Mouse (Mus musculus): Measurements from ENCODE around the gene Ccdc12.

The Ccdc12 gene

DNA sequence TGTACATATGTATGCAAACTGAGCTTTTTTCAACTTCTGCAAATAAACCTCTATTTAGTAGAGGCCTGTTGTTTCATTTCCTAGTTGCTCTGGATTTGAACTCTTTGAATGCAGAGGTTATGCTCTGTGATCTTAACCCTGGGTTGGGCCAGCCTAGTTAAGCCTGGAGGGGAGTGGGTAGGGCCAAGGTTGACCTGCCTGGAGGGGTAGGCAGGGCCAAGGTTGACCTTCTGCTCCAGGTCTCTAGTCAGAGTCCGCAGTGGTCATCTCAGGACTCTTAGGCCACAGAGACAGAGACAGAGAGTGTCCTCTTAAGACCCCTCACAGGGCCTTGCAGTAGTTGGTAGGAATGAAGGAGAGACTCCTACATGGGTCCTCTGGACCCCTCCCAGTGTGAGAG is 55.2 kb downstream of the Ccdc12 start:
- no peak for DNase-seq

- no peak for DNase-seq
These were observed 55.7 kb downstream of the Ccdc12 start for GRCm38 (mm10) chr9:110711996-110712395.

DNA sequence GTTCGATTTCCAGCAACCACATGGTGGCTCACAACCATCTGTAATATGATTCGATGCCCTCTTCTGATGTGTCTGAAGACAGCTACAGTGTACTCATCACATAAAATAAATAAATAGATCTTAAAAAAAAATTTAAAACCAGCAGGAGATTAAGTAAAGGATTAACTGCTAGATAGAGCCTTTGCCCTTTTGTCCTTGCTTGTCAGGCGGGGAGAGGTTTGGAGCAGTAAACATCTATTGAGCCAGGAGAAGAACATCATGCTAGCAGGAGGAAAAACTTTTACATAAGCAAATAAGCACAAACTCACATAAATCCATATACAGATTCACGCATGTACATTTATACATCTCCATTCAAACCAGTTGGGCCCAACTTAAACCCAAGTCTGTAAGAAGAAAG is 56.2 kb downstream of the Ccdc12 start:
- DNase-seq = no peak

DNA sequence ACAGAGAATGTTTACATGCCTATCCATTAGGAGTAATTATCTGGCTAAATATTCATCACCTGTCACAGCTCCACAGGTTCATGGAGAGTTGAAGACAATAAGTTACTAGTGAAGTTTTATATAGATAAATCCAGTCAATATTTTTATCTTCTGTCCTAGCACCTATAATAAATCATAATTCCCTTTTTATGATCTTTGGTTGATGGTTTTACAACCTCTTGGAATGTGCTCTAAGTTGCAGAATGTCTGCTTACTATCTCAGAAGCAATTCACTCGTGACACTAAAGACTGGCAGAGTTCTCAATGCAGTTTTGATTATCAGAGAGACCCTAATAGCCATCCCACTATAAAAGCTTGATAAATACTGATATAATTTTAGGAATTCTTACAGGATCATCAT is 57.1 kb downstream of the Ccdc12 start:
- DNase-seq = no peak

DNA sequence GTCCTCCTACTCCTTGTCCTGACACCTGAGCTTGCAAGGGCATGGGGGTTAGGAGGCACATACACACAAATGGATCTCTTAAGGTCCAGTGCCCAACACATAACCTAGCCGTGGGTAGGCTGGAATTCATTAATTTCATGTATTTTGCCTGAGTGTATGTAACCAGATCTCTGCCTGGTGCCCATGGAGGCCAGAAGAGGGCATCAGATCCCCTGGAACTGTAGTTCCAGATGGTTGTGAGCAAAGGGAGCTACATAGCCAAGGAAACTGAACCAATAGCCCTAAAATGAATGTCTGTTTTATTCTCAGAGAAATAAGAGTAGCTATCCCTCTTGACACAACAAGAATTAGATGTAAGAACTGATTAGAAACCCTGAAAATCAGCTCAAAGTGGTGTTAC is 59.1 kb downstream of the Ccdc12 start:
- no peak for DNase-seq

- peak; percentile 82 for DNase-seq
These were observed 60.5 kb downstream of the Ccdc12 start for GRCm38 (mm10) chr9:110716775-110717174.

GRCm38 (mm10) chr9:110718071-110718470 is 61.8 kb downstream of the Ccdc12 start:
- no peak for DNase-seq

DNA sequence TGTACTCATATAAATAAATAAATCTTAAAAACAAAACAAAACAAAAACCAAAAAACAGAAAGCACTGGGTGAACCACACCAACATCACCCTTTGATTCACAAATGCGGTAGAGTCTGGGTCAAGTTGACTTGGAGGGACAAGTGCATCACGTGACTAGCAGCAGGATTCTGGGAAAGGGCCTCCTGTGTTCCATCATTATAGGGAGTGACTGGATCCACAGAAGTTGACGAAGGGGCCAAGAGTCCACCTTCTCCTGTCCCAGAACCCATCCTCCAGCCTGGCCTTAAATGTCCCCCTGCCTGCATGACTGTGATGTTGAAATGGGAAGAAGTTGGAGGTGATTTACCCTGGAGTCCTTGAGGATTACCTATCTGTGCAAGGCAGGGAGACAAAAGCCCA is 62.5 kb downstream of the Ccdc12 start:
- no peak for DNase-seq

DNA sequence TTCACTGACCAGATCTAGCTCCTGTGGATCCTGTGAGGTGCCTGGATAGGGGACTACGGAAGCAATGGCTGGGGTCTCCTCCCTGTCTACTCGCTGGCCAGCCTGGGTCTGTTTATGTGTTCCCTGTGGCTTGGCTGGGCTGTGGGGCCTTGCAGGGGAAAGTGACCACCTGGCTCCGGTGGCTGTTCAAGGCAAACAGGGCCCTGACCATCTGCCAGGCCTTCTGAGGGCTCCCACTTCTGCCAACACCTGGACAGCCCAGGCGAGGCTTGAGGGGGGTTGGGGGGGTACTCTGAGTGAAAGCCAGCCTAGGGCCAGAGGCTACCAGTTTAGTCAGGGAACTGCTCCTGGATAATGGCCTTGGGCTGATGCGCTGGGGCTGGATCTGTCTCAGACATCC is 63.7 kb downstream of the Ccdc12 start:
- peak; percentile 37 for DNase-seq

DNA sequence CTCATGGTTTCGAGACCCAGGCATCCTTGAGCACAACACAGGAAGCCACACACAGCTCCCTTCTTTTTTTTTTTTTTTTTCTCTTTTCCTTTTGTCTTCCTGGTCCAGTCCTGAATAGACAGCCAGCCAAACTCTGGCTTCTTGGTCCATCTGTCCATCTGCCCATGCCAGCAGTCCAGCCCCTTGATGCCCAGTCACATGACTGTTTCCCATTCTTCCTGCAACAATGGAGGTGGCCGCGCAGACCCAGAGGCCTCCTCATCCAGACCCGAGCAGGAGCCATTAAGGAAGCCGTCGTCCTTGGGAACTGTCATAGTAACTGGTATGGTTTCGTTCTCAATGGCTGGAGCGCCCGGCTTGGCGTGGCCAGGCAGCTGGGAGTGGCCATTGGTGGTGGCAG is 65.8 kb downstream of the Ccdc12 start:
- no peak for DNase-seq

GRCm38 (mm10) chr9:110725721-110726135 is 69.4 kb downstream of the Ccdc12 start:
- peak; percentile 69 for DNase-seq

GRCm38 (mm10) chr9:110726867-110727266 is 70.6 kb downstream of the Ccdc12 start:
- no peak for DNase-seq

DNA sequence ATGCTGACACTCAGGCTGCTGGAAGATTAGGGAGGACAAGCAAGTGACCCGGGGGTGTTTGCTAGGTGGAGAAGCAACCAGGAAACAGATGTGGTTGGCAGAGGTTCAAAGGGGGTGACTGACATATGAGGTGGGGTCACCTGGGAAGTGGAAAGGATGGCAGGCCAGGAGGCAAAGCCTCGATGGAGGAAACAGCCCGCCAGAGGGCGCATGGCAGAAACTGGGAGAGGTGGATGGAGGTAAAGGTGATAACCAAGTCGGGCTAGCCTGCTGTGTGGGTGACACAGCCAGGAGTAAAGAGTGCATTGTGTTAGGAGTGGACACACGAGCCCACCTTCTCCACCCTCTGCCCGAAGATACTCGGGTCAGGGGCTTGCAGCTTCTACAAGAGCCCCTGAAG is 73.5 kb downstream of the Ccdc12 start:
- peak; percentile 79 for DNase-seq

DNA sequence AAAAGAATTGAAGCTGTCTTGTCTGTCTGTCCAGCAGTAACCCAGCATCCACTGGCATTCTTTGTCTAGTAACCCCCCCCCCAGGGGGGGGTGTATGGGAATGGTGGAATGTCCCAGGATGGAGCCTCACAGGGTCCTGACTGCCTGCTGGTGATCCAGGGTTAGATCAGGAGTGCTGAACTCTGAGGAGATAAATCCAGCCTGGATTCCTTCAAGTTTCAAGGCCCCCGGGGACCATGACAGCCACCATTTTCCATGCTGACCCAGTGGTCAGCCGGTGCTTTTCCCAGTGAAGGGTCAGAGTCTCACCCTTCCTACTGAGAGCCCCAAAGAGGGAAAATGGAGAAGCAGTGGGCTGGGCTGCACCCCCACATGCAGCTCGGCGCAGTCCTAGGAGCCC is 75.6 kb downstream of the Ccdc12 start:
- peak; percentile 33 for DNase-seq

GRCm38 (mm10) chr9:110732623-110733022 is 76.3 kb downstream of the Ccdc12 start:
- DNase-seq = peak; percentile 92

DNA sequence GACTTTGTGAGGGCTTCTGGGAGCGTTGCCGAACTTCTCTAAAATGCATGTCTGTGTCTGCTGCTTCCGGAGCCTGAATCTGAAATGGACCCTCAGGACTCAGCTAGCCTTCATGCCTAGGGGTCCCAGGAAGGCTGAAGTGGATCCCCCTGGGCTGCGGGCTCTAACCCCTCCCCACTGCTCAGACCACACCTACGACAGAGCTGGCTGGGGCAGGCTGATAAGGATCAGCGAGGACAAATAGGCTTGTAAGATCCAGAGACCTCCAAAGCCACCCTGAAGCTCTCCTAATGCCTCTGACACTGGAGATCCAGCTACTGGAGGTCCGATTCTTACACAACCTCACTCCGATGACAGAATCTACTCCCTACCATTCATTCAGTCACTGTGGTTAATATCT is 76.8 kb downstream of the Ccdc12 start:
- DNase-seq = no peak

- DNase-seq = no peak
These were observed 77.9 kb downstream of the Ccdc12 start for GRCm38 (mm10) chr9:110734154-110734553.

DNA sequence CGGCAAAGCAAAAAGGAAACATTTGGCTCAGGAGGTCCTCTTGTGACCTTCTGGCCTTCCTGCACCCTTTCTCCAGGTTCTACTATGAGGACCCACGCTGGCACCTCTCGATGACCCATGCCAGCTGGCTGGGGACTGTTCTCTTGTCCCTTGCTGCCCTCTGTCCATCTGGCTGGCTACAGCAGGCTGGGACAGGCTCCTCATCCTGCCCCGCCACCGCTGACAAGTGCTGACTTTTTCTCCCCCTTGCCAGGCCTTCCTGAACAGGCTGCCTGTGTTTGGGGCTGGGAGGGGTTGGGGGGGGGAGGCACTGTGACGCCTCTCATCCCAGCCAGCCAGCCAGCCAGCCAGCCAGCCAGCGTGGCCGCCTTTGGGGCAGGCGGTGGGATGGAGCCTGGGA is 80.1 kb downstream of the Ccdc12 start:
- peak; percentile 59 for DNase-seq

GRCm38 (mm10) chr9:110738054-110738453 is 81.8 kb downstream of the Ccdc12 start:
- DNase-seq = peak; percentile 40

DNA sequence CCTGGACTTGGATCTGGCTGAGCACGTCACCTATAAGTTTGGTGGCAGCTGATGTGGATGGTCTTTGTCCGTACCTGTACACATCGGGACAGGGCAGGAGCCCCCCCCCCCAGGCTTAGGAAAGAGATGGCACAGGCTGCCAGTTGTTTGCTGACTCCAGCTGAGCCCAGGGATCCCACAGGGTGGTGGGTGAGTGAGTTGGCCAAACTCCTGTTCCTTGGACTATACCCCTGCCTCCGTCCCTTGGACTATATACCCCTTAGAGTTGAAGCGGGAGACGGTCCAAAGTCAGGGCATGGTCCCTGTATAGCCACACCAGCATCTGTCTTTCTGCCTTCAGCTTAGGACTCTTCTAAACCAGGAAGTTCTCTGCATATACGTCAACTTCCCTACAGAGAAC is 83.7 kb downstream of the Ccdc12 start:
- DNase-seq = peak; percentile 57

- no peak for DNase-seq
These were observed 85.5 kb downstream of the Ccdc12 start, which contains the start of gene Myl3 for GRCm38 (mm10) chr9:110741711-110742294. Myl3 (plus strand) TSS chr9:110741861.

GRCm38 (mm10) chr9:110742295-110742950 is 86.1 kb downstream of the Ccdc12 start:
- DNase-seq = peak; percentile 78

DNA sequence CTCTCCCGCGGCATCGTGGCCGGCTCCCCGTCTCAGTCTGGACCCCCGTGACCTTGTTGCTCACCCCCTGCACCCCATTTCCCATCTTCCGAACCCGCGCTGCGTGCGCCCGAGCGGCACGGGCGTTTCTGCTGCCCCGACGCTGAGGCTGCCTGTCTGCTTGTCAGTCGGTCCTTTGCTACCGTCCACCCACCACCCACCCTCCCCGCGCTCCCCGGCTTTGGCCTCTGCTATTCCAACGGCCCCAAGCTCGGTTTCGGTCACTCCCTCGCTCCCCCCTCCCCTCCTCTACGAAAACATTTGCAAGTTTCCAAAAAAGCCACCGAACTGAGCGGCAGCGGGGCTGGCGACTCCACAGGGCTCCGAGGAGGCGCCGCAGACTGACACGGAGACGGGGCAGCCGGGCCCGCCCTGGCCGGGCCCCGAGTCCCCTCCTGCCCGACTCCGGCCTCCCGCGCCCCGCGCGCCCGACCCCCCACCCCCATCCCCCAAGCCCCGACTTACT is 86.7 kb downstream of the Ccdc12 start:
- peak; percentile 77 for DNase-seq

DNA sequence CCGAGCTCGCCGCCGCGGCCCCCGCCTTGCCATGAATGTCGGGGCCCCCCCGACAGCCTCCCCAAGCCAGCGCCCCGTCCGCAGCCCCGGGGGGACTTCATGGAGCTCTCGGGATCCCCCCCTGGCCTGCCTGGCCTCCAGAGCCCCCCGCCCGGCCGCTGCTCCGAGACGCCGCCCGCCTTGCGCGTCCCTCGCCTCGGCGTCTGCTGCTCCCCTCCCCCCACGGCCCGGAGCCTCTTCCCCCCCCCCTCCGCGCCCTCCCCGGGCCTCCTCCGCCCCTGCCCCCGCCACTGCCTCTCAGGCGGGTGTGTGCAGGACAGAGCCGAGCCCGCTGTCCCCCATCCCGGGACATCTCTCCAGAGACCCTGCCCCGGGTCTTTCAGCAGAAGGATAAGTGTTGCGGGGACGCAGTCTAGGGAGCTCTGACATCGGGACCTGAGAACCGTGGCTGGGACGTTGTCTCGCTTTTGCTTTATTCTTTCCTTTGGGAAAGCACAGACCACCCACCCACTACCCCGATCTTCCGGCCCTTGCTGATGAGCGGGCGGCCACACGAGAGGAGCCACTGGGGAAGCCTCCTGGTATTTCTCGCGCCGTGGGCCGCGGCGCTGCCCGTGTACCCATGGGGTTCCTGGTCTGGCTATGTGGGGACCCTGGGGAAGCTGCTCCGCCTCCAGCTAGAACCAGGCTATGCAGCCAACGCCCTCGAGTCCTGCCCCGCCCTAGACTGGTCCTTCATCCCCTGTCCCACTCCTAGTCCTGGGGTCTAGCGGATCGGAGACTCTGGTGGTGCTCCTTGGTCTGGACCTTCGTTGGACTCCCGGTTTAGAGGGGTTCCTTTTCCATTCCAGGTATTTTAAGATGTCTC is 87.4 kb downstream of the Ccdc12 start:
- DNase-seq = peak; percentile 84

Data from kidney, postnatal 10 days (tissue).